Mouse (Mus musculus): Measurements from ENCODE around the gene Rfx4. TPM values are rescaled to one million over a fixed set of nuclear protein-coding genes. Genes with fewer than 3 reads are reported as not detected.

Gene Rfx4
- polyA plus RNA-seq, 1 experiment: not detected

- no peaks in the 10 kb centered on the region for H3K27me3 ChIP-seq (ENCODE audit: control insufficient read depth)
- no peak overlapping the region for H3K4me3 ChIP-seq (replicated peaks)
- peaks cover 3% of the 10 kb centered on the region for H3K4me1 ChIP-seq (ENCODE audit: control insufficient read depth)
- TF ChIP-seq TAL1 (IDR thresholded peaks at IDR 0.05; ENCODE audit: low read length) (no peak), GATA1 (IDR thresholded peaks at IDR 0.05; ENCODE audit: low read length) (no peak)
- no peaks in the 10 kb centered on the region for H3K36me3 ChIP-seq (ENCODE audit: control insufficient read depth)
- H3K9me3 ChIP-seq (ENCODE audit: control insufficient read depth, low read length): no peaks in the 10 kb centered on the region
These were observed 45.7 kb downstream of the Rfx4 start for GRCm38 (mm10) chr10:84801521-84801920.

DNA sequence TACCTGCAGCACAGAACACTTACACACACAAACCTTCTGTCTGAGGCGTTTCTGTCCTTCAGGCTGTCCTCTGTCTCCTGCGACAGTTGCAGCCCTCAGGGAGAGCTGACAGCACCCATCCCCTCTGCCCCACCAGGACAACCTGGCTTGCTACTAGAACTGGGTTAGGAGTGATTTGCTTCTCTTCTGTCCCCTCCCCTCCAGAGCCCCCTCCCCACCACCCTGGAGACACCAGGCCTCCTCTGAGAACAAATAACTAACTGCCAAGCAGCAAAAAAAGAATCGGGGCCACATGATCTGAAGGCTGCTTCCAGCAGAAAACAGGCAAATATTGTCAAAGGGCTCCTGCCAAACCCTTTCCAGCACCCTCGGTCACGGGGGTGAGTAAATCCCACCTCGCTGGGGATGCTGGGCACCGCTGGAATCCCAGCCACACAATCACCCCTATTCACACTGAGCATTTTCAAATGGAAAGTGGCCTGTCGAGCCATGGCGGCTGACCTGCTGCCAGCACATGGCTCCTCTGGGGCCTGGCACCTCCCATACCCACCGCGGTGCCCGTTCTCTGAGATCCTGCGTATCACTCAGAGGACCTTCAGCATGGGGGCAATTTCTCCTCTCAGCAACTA lies 47.5 kb downstream of the Rfx4 start:
- Histone ChIP-seq H3K4me3 (replicated peaks) (no peak overlapping the region), H3K4me1 (ENCODE audit: control insufficient read depth) (peaks cover 3% of the 10 kb centered on the region), H3K9me3 (ENCODE audit: control insufficient read depth, low read length) (no peaks in the 10 kb centered on the region), H3K27me3 (ENCODE audit: control insufficient read depth) (no peaks in the 10 kb centered on the region), H3K36me3 (ENCODE audit: control insufficient read depth) (no peaks in the 10 kb centered on the region)
- TF ChIP-seq TAL1 (IDR thresholded peaks at IDR 0.05; ENCODE audit: low read length): no peak
- TF ChIP-seq GATA1 (IDR thresholded peaks at IDR 0.05; ENCODE audit: low read length): no peak

DNA sequence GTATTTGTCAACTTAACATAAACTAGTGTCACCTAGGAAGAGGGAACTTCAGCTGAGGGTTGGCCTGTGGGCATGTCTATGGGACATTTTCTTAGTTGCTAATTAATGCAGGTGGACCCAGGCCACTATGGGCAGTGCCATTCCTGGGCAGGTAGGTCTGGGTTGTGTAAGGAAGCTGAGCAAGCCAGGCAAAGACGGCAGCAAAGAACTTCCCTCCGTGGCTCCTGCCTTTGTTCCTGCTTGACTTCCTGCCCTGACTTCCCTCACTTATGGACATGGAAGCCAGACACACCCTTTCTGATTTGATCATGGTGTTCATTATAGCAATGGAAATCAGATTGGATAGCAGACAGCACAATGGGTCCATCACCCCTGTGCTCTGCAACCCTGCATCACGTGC lies 49.7 kb downstream of the Rfx4 start:
- peaks cover 3% of the 10 kb centered on the region for H3K4me1 ChIP-seq (ENCODE audit: control insufficient read depth)
- no peaks in the 10 kb centered on the region for H3K27me3 ChIP-seq (ENCODE audit: control insufficient read depth)
- no peaks in the 10 kb centered on the region for H3K9me3 ChIP-seq (ENCODE audit: control insufficient read depth, low read length)
- TF ChIP-seq GATA1 (IDR thresholded peaks at IDR 0.05; ENCODE audit: low read length) (no peak), TAL1 (IDR thresholded peaks at IDR 0.05; ENCODE audit: low read length) (no peak)
- H3K36me3 ChIP-seq (ENCODE audit: control insufficient read depth): no peaks in the 10 kb centered on the region
- H3K4me3 ChIP-seq (replicated peaks): no peak overlapping the region

DNA sequence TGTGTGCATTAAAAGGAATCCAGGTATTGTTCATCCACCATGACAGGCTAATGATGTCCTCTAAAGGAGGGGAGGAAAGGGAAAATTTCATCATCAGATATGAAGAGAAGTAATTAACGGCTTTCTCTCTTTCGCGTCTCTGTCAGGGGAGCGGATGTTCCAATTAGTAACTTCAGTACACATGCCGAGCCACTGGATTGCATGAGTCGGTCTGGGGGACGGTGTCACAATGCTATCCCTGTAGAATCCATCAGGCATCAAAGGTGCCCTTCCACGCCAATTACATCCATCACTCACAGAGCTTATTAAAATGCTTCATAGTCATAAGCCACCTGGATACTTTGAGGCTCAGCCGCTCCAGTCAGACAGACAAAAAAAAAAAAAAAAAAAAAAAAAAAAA lies 51.3 kb downstream of the Rfx4 start:
- H3K36me3 ChIP-seq (ENCODE audit: control insufficient read depth): no peaks in the 10 kb centered on the region

DNA sequence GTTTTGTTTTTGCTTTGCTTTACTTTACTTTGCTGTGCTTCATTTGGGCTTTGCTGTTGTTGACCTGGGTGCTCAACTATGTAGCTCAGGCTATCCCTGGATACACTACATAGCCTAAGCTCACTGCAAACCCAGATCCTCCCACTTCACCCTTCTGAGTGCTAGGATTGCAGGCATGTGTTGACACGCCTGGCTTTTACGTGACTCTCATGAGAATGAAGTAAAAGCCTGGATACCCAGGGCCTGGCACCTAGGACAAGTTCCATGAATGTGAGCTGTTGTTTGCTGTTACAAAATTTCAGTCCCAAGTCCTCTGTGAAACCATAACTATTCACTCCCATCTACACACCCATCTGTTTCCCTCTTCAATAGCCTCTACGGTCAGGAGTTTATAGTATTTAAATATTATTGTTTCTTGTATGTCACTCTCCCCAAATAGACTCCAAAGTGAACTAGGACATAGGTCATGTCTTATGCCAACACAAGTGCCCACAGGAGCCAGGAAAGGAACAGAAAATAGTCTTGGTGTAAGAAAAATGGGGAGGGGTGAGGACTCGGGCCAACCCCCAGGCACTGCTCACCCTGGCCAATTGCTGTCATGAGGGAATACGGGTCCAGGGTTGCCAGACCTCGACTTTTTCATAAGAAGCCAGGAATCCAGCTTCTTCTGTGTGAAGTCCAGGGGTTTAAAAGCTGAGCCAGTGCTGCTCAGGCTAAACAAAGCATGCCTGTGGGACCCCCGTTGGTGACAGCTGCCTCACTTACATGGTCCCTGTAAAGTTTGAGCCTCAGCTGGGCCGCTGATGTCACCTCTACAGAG lies 54.4 kb downstream of the Rfx4 start:
- no peaks in the 10 kb centered on the region for H3K9me3 ChIP-seq (ENCODE audit: control insufficient read depth, low read length)
- TF ChIP-seq GATA1 (IDR thresholded peaks at IDR 0.05; ENCODE audit: low read length): no peak
- H3K4me1 ChIP-seq (ENCODE audit: control insufficient read depth): no peaks in the 10 kb centered on the region
- no peaks in the 10 kb centered on the region for H3K36me3 ChIP-seq (ENCODE audit: control insufficient read depth)
- no peak overlapping the region for H3K4me3 ChIP-seq (replicated peaks)
- no peaks in the 10 kb centered on the region for H3K27me3 ChIP-seq (ENCODE audit: control insufficient read depth)

More for the DNA sequence above, 51.3 kb downstream of the Rfx4 start:
- Histone ChIP-seq H3K4me3 (replicated peaks) (no peak overlapping the region), H3K27me3 (ENCODE audit: control insufficient read depth) (no peaks in the 10 kb centered on the region), H3K4me1 (ENCODE audit: control insufficient read depth) (no peaks in the 10 kb centered on the region), H3K9me3 (ENCODE audit: control insufficient read depth, low read length) (no peaks in the 10 kb centered on the region)
- TF ChIP-seq TAL1 (IDR thresholded peaks at IDR 0.05; ENCODE audit: low read length) (no peak), GATA1 (IDR thresholded peaks at IDR 0.05; ENCODE audit: low read length) (no peak)

- TF ChIP-seq GATA1 (IDR thresholded peaks at IDR 0.05; ENCODE audit: low read length): no peak
- TF ChIP-seq TAL1 (IDR thresholded peaks at IDR 0.05; ENCODE audit: low read length): no peak
- Histone ChIP-seq H3K36me3 (ENCODE audit: control insufficient read depth) (no peaks in the 10 kb centered on the region), H3K4me3 (replicated peaks) (no peak overlapping the region)
These were observed 55.5 kb downstream of the Rfx4 start for GRCm38 (mm10) chr10:84811171-84811912.

DNA sequence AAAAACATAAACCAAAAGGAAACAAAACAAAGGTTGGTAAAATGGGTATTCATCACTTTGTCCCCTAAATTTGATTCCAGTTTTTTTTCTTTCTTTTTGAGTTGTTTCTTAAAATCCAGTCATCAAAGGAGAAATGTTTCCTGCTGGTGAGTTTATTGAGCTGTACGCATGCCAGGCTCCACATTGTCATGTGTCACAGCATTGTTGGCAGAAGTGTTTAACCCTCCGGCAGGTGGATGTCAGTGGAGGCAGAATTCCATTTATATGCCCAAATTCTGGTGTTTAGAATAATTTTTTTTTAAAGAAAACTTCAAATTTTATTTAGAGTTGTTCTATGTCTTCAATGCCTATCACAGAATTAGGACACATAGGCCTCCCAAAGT lies 56.0 kb downstream of the Rfx4 start:
- no peak overlapping the region for H3K4me3 ChIP-seq (replicated peaks)

More at GRCm38 (mm10) chr10:84811171-84811912, 55.5 kb downstream of the Rfx4 start:
- Histone ChIP-seq H3K4me1 (ENCODE audit: control insufficient read depth) (no peaks in the 10 kb centered on the region), H3K27me3 (ENCODE audit: control insufficient read depth) (no peaks in the 10 kb centered on the region), H3K9me3 (ENCODE audit: control insufficient read depth, low read length) (no peaks in the 10 kb centered on the region)

DNA sequence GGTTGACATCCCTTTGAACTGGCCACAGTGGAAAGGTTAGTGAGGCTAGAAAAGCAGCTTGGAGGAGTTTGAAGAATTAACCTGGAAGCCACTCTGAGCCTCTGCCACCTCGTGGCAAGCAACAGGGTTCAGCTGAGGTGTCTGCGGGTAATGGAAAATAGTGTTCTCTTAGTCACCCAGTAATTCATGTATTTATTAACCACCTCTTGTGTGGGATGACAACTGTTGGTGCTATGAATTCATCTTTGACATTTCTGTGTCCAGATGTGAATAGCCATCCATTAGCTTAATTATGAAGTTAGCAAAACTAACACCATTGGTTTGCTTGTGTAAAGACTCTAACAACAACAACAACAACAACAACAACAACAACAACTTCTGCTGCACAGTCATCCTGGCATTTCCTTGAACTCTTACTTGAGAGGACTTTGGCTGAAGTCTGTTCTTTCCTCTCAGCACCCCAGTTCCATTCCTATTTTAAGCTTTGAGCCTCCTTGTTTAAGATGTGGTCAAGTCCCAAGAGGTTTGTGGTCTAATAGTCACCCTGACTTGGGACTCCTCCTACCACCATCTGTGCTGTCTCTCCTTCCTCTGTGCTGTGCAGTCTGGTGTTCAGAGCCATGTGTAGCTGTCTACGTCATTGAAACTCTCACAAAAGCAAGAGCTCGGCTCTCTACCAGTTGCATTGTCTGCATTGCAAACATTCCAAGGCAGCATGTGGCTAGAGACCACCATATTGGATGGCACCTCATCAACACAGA lies 60.0 kb downstream of the Rfx4 start:
- no peaks in the 10 kb centered on the region for H3K36me3 ChIP-seq (ENCODE audit: control insufficient read depth)
- TF ChIP-seq TAL1 (IDR thresholded peaks at IDR 0.05; ENCODE audit: low read length): no peak
- no peak for TF ChIP-seq GATA1 (IDR thresholded peaks at IDR 0.05; ENCODE audit: low read length)
- H3K27me3 ChIP-seq (ENCODE audit: control insufficient read depth): no peaks in the 10 kb centered on the region
- H3K4me1 ChIP-seq (ENCODE audit: control insufficient read depth): no peaks in the 10 kb centered on the region
- H3K9me3 ChIP-seq (ENCODE audit: control insufficient read depth, low read length): no peaks in the 10 kb centered on the region
- H3K4me3 ChIP-seq (replicated peaks): no peak overlapping the region

More for the DNA sequence above, 56.0 kb downstream of the Rfx4 start:
- H3K4me1 ChIP-seq (ENCODE audit: control insufficient read depth): no peaks in the 10 kb centered on the region
- no peaks in the 10 kb centered on the region for H3K27me3 ChIP-seq (ENCODE audit: control insufficient read depth)
- no peaks in the 10 kb centered on the region for H3K9me3 ChIP-seq (ENCODE audit: control insufficient read depth, low read length)
- no peak for TF ChIP-seq GATA1 (IDR thresholded peaks at IDR 0.05; ENCODE audit: low read length)
- no peak for TF ChIP-seq TAL1 (IDR thresholded peaks at IDR 0.05; ENCODE audit: low read length)
- H3K36me3 ChIP-seq (ENCODE audit: control insufficient read depth): no peaks in the 10 kb centered on the region
